Mouse (Mus musculus) heart, postnatal 0 days (tissue): ENCODE results near the gene Kif5c. TPM values are rescaled to one million over a fixed set of nuclear protein-coding genes. Genes with fewer than 3 reads are reported as not detected.

Source experiments
- ATAC-seq: fragments of 200-750 bp; cut with Nextera tagmentation; 2 replicates; pipeline ENCODE4 v1.8.0; 2017; ENCODE audit warnings: low read depth, moderate number of reproducible peaks, moderate library complexity; ENCODE audit not compliant: insufficient read depth
- DNase-seq: peaks from one replicate; pipeline ENCODE4 v3.0.0-alpha.2; 2016; ENCODE audit warnings: low spot score
- H3K27ac ChIP-seq: fragments of 300-500 bp; sonication (generic); 2 replicates; pipeline ENCODE4 v1.5.1; 2014; ENCODE audit warnings: low read depth, mild to moderate bottlenecking
- H3K27me3 ChIP-seq: fragments of 300-500 bp; sonication (generic); 2 replicates; pipeline ENCODE4 v1.6.1; 2014; ENCODE audit warnings: low read length, mixed read lengths; ENCODE audit not compliant: control insufficient read depth, insufficient read depth
- H3K36me3 ChIP-seq: fragments of 300-500 bp; sonication (generic); replicated peaks from 2 replicates; pipeline ENCODE4 v1.6.1; 2014; ENCODE audit warnings: low read length, mixed read lengths; ENCODE audit not compliant: control insufficient read depth, insufficient read depth
- H3K4me1 ChIP-seq: fragments of 300-500 bp; sonication (generic); 2 replicates; pipeline ENCODE4 v1.6.1; 2014; ENCODE audit warnings: antibody characterized with exemption; ENCODE audit not compliant: control insufficient read depth, insufficient read depth
- H3K4me2 ChIP-seq: fragments of 300-500 bp; sonication (generic); 2 replicates; pipeline ENCODE4 v1.6.1; 2014; ENCODE audit warnings: low read depth, mild to moderate bottlenecking, low read length, moderate library complexity
- H3K4me3 ChIP-seq: fragments of 300-500 bp; sonication (generic); 2 replicates; pipeline ENCODE4 v1.5.1; 2014; ENCODE audit warnings: low read depth, low read length
- H3K9ac ChIP-seq: fragments of 300-500 bp; sonication (generic); replicated peaks from 2 replicates; pipeline ENCODE4 v1.6.1; 2014; ENCODE audit warnings: low read depth, low read length, mixed read lengths
- H3K9me3 ChIP-seq: fragments of 300-500 bp; sonication (generic); replicated peaks from 2 replicates; pipeline ENCODE4 v1.6.1; 2016; ENCODE audit warnings: low read length; ENCODE audit not compliant: control insufficient read depth
- CTCF ChIP-seq: IDR thresholded peaks from 2 replicates; pipeline ENCODE4 v1.5.1; 2016; ENCODE audit warnings: antibody characterized with exemption, control low read depth, low read depth
- EP300 ChIP-seq: IDR thresholded peaks from 2 replicates; pipeline ENCODE4 v1.6.1; 2016; ENCODE audit warnings: antibody characterized with exemption, low read depth
- WGBS: fragments of 180-500 bp; shearing (Covaris S2); extraction: QIAGEN DNeasy Blood & Tissue Kit; methylation state at CpG from one replicate; pipeline ENCODE4 v1.1.7; 2014; 5-methylcytosine and 5-hydroxymethylcytosine counted together
- polyA plus RNA-seq: library from polyadenylated mRNA; unstranded; fragments of >200 nt; fragmentation: Nextera tagmentation; extraction: Ambion mirVana; gene quantifications from 2 replicates; pipeline ENCODE4 v1.2.1, GENCODE M21; 2015
- total RNA-seq: library from RNA; depleted of rRNA; stranded (reverse); fragments of >200 nt; gene quantifications from 2 replicates; pipeline ENCODE4 v1.2.3, GENCODE M21; 2014; ENCODE audit warnings: low replicate concordance

Gene Kif5c
- total and polyA plus RNA-seq, 2 experiments from 2014 or later, result 0.34 to 0.76 TPM

DNA sequence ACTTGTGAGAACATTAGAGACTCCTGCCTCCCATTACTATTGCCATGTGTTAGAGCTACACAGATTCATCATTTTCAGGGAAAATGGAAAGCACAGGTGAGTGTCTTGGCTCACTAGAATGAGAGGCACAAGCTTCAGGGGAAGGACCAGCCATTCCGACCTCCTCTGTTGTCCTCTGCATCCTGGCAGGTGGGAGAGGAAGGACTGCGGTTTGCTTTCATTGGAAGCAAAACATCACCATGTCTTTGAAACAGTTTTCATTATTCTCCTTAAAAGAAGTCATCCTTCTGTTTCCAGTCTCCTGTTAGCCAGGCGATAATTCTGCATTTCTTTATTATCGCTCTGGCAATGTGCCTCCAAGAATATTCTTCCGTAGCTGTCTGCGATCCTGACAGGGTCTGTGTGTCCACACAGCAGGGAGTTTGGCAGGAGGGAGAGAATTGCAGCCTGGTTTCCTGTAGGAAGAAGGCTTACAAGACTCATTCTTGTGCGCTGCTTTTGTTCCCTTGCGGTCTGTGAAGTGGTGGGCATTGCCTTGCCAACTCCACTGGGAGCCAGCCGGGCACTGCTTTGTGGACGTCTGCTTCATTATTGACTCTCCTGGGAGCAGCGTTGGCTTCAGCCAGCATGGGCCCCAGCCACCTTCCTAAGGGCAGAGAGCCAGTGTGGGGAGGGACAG, 36.2 kb downstream of the Kif5c start:
- Histone ChIP-seq H3K4me3 (no peak overlapping the region), H3K27ac (no peak overlapping the region), H3K9ac (no peak overlapping the region), H3K9me3 (no peaks in the 10 kb centered on the region), H3K4me2 (no peak overlapping the region), H3K36me3 (no peaks in the 10 kb centered on the region), H3K4me1 (no peaks in the 10 kb centered on the region), H3K27me3 (no peaks in the 10 kb centered on the region)
- ATAC-seq (no peak), DNase-seq (no peak)
- WGBS, result 50% methylated on average over 11 of the region's 11 CpGs
- no peak for TF ChIP-seq EP300
- no peak for TF ChIP-seq CTCF

DNA sequence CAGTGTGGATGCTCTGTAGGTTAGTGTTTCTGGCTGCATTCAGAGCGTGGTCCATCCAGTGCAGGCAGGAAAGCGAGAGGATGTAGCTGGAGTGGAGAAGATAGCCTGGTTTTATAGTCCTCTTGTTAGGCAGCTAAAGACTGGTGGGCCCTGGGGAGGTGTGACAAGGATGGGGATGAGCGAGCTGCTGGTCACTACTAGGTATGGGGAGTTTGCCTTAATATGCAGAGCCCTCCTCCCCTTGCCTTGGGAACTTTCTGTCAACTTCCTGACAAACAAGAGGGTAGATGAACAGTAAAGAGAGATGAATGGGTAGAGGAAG, 36.7 kb downstream of the Kif5c start:
- DNase-seq, result no peak
- H3K27ac ChIP-seq, result no peak overlapping the region
- ATAC-seq, result no peak
- no peak overlapping the region for H3K9ac ChIP-seq
- TF ChIP-seq CTCF (no peak), EP300 (no peak)
- H3K4me1 ChIP-seq, result no peaks in the 10 kb centered on the region
- H3K4me3 ChIP-seq, result no peak overlapping the region
- H3K9me3 ChIP-seq, result no peaks in the 10 kb centered on the region
- no peaks in the 10 kb centered on the region for H3K27me3 ChIP-seq
- no peak overlapping the region for H3K4me2 ChIP-seq
- no peaks in the 10 kb centered on the region for H3K36me3 ChIP-seq
- 62% methylated on average over 3 of the region's 3 CpGs for WGBS

DNA sequence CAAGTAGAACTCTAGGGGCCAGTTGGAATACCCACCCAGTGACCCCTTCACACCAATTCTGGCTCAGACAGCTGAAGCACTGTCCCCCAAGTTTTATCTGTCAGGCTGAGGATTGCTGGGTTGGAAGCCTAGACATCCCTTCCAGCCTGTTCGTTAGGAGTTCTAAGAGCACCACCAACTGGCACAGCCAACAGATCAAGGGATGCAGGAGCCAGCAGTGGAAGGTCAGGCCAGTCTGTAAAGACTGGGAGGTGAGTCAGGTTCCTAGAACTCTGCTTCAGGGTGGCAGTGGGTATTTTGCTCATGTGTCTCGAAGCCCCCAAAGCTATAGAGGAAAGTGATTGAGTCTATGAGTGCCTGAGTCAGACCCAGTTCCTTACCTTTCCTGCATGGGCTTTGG, 37.9 kb downstream of the Kif5c start:
- TF ChIP-seq CTCF (0 out of 2 replicates have a peak, but pooled peaks have one; percentile 19), EP300 (no peak)
- no peaks in the 10 kb centered on the region for H3K27me3 ChIP-seq

DNA sequence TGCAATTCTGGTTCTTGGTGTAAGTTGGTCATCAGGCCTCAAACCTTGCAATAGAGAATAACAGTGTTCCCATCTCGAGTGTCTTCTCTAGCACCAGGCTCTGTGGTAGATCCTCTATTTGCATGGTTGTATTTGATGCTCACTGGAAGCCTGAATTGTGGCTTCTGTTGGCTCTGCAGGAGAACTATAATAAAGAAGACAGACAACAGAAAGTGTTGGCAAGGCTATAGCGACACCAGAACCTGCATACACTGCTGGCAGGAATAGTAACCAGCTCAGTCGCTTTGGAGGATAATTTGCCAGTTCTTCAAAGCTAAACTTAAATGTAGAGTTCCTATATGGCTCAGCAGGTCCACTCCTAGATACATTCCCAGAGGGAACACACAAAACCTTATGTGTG, 38.6 kb downstream of the Kif5c start:
- H3K9me3 ChIP-seq, result no peaks in the 10 kb centered on the region
- H3K27ac ChIP-seq, result no peak overlapping the region
- DNase-seq, result no peak
- H3K4me2 ChIP-seq, result no peak overlapping the region
- 83% methylated on average over 3 of the region's 3 CpGs for WGBS
- no peaks in the 10 kb centered on the region for H3K4me1 ChIP-seq
- H3K4me3 ChIP-seq, result no peak overlapping the region
- no peaks in the 10 kb centered on the region for H3K36me3 ChIP-seq
- H3K9ac ChIP-seq, result no peak overlapping the region
- no peaks in the 10 kb centered on the region for H3K27me3 ChIP-seq
- TF ChIP-seq CTCF (no peak), EP300 (no peak)
- ATAC-seq, result no peak

More for the DNA sequence above, 37.9 kb downstream of the Kif5c start:
- WGBS, result 76% methylated on average over 2 of the region's 2 CpGs
- H3K4me1 ChIP-seq, result no peaks in the 10 kb centered on the region
- no peaks in the 10 kb centered on the region for H3K9me3 ChIP-seq
- H3K4me2 ChIP-seq, result no peak overlapping the region
- H3K36me3 ChIP-seq, result no peaks in the 10 kb centered on the region
- no peak for DNase-seq
- no peak overlapping the region for H3K27ac ChIP-seq
- ATAC-seq, result no peak
- no peak overlapping the region for H3K9ac ChIP-seq
- no peak overlapping the region for H3K4me3 ChIP-seq

DNA sequence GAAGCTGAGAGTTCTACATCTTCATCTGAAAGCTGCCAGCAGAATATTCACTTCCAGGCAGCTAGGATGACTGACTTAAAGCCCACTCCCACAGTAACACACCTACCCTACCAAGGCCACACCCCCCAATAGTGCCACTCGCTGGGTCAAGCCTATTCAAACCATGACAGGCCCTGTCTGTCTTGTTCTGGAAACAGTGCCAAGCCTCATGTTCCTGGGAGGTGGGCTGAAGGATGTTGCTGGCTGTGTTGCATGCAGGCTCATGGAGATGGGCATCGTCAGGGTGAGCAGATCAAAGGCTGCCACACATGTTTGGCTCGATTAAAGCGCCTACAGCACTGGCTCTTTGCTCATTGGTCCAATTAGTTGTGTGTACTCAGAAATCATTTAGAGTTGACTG, 39.9 kb downstream of the Kif5c start:
- 80% methylated on average over 4 of the region's 4 CpGs for WGBS
- H3K4me2 ChIP-seq, result no peak overlapping the region
- H3K9me3 ChIP-seq, result no peaks in the 10 kb centered on the region
- ATAC-seq (no peak), DNase-seq (no peak)
- H3K4me3 ChIP-seq, result no peak overlapping the region
- TF ChIP-seq CTCF, result no peak
- no peak for TF ChIP-seq EP300
- no peaks in the 10 kb centered on the region for H3K27me3 ChIP-seq
- H3K9ac ChIP-seq, result no peak overlapping the region
- H3K36me3 ChIP-seq, result no peaks in the 10 kb centered on the region
- H3K27ac ChIP-seq, result no peak overlapping the region
- no peaks in the 10 kb centered on the region for H3K4me1 ChIP-seq

DNA sequence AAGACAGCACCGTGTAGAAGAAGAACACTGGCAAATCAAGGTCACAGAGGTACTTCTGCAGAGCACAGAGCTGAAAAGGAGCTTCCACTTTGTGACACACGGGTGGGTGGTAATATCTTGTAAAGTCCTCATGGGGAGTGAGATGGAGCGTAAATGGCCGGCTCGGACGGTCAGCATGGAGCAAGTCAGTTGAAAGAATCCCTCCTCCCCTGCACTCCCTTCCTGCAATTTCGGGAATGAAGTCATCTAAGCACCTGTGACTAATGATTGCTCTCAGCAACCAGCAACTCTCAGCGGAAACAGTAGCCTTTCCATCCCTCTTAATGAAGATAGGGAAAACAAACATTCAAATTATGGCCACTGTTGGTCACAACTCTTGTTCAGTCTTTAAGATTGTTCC, 40.9 kb downstream of the Kif5c start:
- no peaks in the 10 kb centered on the region for H3K4me1 ChIP-seq
- DNase-seq (no peak), ATAC-seq (no peak)
- no peak overlapping the region for H3K4me2 ChIP-seq
- H3K27ac ChIP-seq, result no peak overlapping the region
- TF ChIP-seq EP300 (no peak), CTCF (no peak)
- H3K4me3 ChIP-seq, result no peak overlapping the region
- no peaks in the 10 kb centered on the region for H3K36me3 ChIP-seq
- H3K9me3 ChIP-seq, result no peaks in the 10 kb centered on the region
- no peak overlapping the region for H3K9ac ChIP-seq
- no peaks in the 10 kb centered on the region for H3K27me3 ChIP-seq
- 54% methylated on average over 8 of the region's 8 CpGs for WGBS
